Mouse (Mus musculus): Measurements from ENCODE around the gene Gpr83.

- no peak for TF ChIP-seq CTCF (IDR thresholded peaks at IDR 0.05; ENCODE audit: low read depth)
- TF ChIP-seq EP300 (IDR thresholded peaks at IDR 0.05; ENCODE audit: low read depth): no peak
Measured at GRCm38 (mm10) chr9:14902416-14902815, 42.4 kb downstream of the Gpr83 start.
